Mouse (Mus musculus): ENCODE results near the gene Ptp4a2. TPM values are rescaled to one million over a fixed set of nuclear protein-coding genes. Genes with fewer than 3 reads are reported as not detected.
"Not testable (repeated sequence)": the region's sequence is repeated elsewhere in the genome, so short reads cannot be mapped to it uniquely, and the experiment has no call there.

The Ptp4a2 gene
- total RNA-seq, 2 experiments from 2014 or later: 556 to 584 TPM

DNA sequence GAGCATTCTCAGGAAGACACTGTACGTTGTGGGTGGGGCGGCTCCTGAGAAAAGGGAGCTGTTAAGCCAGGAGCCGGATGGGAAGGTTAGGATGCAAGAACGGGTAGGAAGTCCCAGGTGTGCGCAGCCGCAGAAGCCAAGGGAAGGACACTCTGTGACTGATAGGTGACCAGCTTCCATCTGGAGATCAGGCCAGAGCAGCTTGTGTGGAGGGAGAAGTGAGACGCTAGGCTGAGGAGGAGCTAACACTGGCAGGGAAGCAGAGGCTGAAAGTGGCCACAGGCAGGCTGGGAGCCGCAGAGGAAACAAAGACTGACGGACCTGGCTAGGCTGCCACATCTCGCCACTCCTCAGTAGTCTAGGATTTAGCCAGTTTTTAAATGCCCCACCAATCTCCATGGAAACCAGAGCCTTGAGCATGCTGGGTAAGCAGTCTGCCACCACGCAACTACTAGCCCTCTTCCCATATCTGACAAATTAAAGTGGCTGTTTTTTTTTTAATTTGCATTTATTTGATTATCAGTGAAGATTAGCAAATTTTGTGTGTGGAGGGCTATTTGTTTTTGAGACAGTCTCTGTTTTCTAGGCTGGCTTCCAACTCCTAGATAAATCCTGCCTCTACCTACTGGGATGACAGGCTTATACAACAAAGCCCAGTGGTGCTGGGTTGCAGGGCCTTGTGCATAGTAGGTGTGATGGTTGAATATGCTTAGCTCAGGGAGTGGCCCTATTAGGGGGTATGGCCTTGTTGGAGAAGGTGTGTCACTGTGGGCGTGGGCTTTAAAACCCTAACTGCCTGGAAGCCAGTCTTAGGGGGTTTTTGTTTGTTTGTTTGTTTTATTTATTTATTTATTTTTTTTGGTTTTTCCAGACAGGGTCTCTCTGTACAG lies 73.3 kb downstream of the Ptp4a2 start:
- DNase-seq: no peak

DNA sequence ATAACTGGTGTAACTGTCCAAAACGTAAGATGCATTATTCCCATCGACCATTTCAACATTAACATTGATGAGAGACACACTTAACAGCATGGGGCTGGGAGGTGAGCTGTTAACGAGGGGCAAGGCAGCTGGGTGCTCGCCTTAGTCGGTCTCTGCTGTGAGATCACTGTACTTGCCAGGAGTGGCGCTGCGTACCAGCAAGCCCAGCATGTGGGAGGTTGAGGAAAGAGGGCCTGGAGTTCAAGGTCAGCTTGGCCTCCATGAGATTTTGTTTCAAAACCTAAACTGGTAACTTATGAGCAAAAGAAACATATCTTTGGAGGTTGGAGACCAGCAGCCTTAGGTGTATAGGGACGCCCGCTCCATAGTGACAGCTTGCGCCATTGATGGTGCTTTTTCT lies 78.6 kb downstream of the Ptp4a2 start:
- no peak for DNase-seq

DNA sequence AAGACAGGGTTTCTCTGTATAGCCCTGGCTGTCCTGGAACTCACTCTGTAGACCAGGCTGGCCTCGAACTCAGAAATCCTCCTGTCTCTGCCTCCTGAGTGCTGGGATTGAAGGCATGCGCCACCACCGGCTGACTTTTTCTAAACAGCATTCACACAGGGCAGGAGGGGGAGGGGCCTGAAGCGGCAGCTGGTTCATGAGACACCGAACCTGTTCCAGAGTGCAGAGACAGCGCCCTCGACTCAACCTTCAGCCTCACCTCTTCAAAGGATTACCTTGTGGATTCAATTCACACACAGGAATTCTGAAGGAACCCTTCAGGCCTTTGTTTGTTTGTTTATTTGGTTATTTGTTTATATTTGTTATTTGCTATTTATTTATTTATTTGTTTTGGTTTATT lies 79.1 kb downstream of the Ptp4a2 start:
- DNase-seq: no peak

DNA sequence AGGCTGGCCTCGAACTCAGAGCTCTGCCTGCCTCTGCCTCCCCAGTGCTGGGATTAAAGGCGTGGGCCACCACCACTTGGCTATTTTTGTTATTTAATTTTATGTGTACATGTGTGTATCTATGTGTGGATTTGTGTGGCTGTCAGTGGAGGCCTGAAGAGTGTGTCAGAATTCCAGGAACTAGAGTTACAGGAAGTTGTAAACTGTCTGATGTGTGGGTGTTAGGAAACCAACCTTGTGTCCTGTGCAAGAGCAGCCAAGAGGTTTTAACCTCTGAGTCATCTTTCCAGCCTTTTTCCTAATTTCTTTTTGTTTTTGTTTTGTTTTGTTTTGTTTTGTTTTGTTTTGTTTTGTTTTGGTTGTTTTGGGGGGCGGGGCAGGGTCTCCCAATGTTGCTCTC lies 83.8 kb downstream of the Ptp4a2 start:
- no peak for DNase-seq

DNA sequence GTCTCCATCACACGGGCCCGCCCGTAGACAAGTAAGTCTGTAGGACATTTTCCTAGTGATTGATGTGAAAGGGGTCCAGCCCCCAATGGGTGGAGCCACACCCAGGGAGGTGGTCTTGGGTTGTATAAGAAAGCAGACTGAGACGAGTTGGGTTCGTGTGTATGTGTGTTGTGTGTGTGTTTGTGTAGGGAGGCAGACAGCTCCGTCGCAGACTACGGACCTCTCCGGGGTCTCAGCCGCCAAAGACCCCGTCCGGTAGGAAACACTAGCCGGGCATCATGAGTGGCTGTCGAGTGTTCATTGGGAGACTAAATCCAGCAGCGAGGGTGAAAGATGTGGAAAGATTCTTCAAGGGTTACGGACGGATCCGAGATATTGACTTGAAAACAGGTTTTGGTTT lies 87.8 kb downstream of the Ptp4a2 start:
- DNase-seq: not testable (repeated sequence)

Small RNAs within 50 kb of the gene (microRNA-seq; reads per million reads assigned to microRNA genes)
- gene Gm28017 (ENCODE audit: borderline replicate concordance in 2 of 2): 0 reads per million in 2 experiments

Other genes with a start within 250 kb of the Ptp4a2 start
- under 1 TPM in 1 of 2 experiments, not detected in 1; 0.48 TPM for gene Lck, start 237.6 kb upstream of the Ptp4a2 start, total RNA-seq (2021)
- under 1 TPM in 1 of 2 experiments, not detected in 1; 0.31 TPM for gene Fam167b, start 232.7 kb upstream of the Ptp4a2 start, total RNA-seq (2021)
- 100 to 1,000 TPM; 116 to 129 TPM for gene Eif3i, start 210.6 kb upstream of the Ptp4a2 start, total RNA-seq (2021)
- 10 to 100 TPM; 30.5 to 32.3 TPM for gene Tmem234, start 210.6 kb upstream of the Ptp4a2 start, total RNA-seq (2021)
- 1 to 10 TPM in 1 of 2 experiments, under 1 TPM in 1; 0.77 to 1.2 TPM for gene Dcdc2b, start 197.0 kb upstream of the Ptp4a2 start, total RNA-seq (2021)
- gene Iqcc, start 192.1 kb upstream of the Ptp4a2 start, total RNA-seq (2021): 10 to 100 TPM in 1 of 2 experiments, 1 to 10 TPM in 1; 8.1 to 11.1 TPM
- gene Ccdc28b, start 187.3 kb upstream of the Ptp4a2 start, total RNA-seq (2021): 10 to 100 TPM; 52.4 to 59.8 TPM
- gene Txlna, start 170.2 kb upstream of the Ptp4a2 start, total RNA-seq (2021): 10 to 100 TPM; 18.0 to 19.4 TPM
- gene Kpna6, start 138.5 kb upstream of the Ptp4a2 start, total RNA-seq (2021): 10 to 100 TPM; 64.6 to 77.1 TPM
- 1 to 10 TPM; 3.5 to 4.7 TPM for gene Tmem39b, start 114.4 kb upstream of the Ptp4a2 start, total RNA-seq (2021)
- 10 to 100 TPM; 21.5 to 25.7 TPM for gene Khdrbs1, start 68.9 kb upstream of the Ptp4a2 start, total RNA-seq (2021)
- gene Spocd1, start 118.0 kb downstream of the Ptp4a2 start, total RNA-seq (2021): not detected
- gene Adgrb2, start 173.7 kb downstream of the Ptp4a2 start, total RNA-seq (2021): under 1 TPM; 0.54 to 0.56 TPM
- gene Col16a1, start 236.6 kb downstream of the Ptp4a2 start, total RNA-seq (2021): 10 to 100 TPM in 1 of 2 experiments, 1 to 10 TPM in 1; 8.6 to 15.5 TPM